In the genomic region with DNA sequence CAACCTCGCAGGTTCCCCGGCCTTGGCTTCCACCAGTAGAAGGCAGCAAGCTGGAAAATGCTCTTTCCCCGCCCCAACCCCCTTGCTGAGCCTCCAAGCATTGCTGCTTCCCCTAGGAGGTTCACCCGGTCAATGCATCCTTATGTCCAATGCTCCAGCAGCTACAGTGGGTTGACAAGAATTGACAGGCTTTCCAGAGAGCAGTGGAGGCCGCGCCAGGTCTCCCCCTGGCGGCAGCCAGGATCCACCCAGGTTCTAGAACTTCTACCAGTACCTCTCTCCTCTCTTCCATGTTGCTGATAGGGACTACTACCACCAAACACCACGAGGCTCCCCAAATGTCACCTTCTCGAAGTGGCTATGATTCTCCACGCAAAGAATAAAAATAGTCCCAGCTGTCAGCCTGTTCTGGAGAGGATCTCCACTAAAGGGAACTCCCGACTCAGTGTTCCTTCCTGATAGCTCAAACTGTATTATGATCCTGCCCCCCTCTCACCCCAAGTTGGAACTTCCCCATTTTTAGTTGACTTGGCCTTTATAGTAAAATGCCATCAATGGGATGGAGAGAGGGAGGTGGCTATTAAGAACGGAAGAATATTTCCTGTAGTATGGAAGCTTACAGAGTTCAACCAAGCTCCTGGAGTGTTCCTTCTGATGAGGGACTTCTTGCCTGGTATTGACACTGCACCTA, we compare ENCODE assay signal across 8 mouse cellular contexts. TPM values are rescaled to one million over a fixed set of nuclear protein-coding genes. Genes with fewer than 3 reads are reported as not detected.
DNase-seq lines count a peak whose midpoint lies in the region; ATAC-seq and TF ChIP-seq lines count a peak whose summit lies in the region.

No protein-coding gene starts in this region.

- no peaks in the 10 kb centered on the region for H3K36me3 ChIP-seq in neural tube, embryonic 11.5 days (ENCODE audit: control insufficient read depth, insufficient read depth, low read length)
- H3K36me3 ChIP-seq in neural tube, embryonic 15.5 days: no peaks in the 10 kb centered on the region
- no peaks in the 10 kb centered on the region for H3K36me3 ChIP-seq in liver, postnatal 0 days (replicated peaks; ENCODE audit: insufficient read depth, low read length)

- H3K4me1 ChIP-seq in neural tube, embryonic 11.5 days (ENCODE audit: control insufficient read depth, insufficient read depth, low read length): no peaks in the 10 kb centered on the region
- peaks cover 5% of the 10 kb centered on the region; the same call in 1 of the 2 replicates for H3K4me1 ChIP-seq in neural tube, embryonic 15.5 days
- no peaks in the 10 kb centered on the region for H3K4me1 ChIP-seq in liver, postnatal 0 days (ENCODE audit: insufficient read depth)

- no peaks in the 10 kb centered on the region for H3K27me3 ChIP-seq in neural tube, embryonic 11.5 days (ENCODE audit: control insufficient read depth, insufficient read depth, low read length)
- no peaks in the 10 kb centered on the region for H3K27me3 ChIP-seq in neural tube, embryonic 15.5 days (replicated peaks)
- no peaks in the 10 kb centered on the region for H3K27me3 ChIP-seq in liver, postnatal 0 days (ENCODE audit: insufficient read depth, low read length)

- peak; percentile 70 for TF ChIP-seq CTCF in brain, embryonic 14.5 days (IDR thresholded peaks at IDR 0.05; ENCODE audit: borderline replicate concordance, extremely low read depth, insufficient read depth, insufficient read length)
- TF ChIP-seq CTCF in liver, postnatal 0 days (IDR thresholded peaks at IDR 0.05; ENCODE audit: low read depth): peak; percentile 61

- no peaks in the 10 kb centered on the region for H3K9me3 ChIP-seq in neural tube, embryonic 11.5 days (ENCODE audit: control insufficient read depth, low read length)
- no peaks in the 10 kb centered on the region for H3K9me3 ChIP-seq in neural tube, embryonic 15.5 days (replicated peaks)
- no peaks in the 10 kb centered on the region for H3K9me3 ChIP-seq in liver, postnatal 0 days (ENCODE audit: low read length)

- H3K4me3 ChIP-seq in neural tube, embryonic 11.5 days (ENCODE audit: low read depth, low read length): no peak overlapping the region
- H3K4me3 ChIP-seq in neural tube, embryonic 15.5 days (replicated peaks): no peak overlapping the region
- H3K4me3 ChIP-seq in liver, postnatal 0 days (ENCODE audit: low read depth, low read length): no peak overlapping the region

- 45% methylated on average over 12 of the region's 12 CpGs for WGBS in neural tube, embryonic 11.5 days
- WGBS in neural tube, embryonic 15.5 days: 55% methylated on average over 12 of the region's 12 CpGs
- 33% methylated on average over 12 of the region's 12 CpGs for WGBS in liver, postnatal 0 days (ENCODE audit: insufficient replicate concordance)

- no peak overlapping the region for H3K27ac ChIP-seq in neural tube, embryonic 11.5 days (ENCODE audit: low read depth, low read length)
- no peak overlapping the region for H3K27ac ChIP-seq in neural tube, embryonic 15.5 days (replicated peaks)
- H3K27ac ChIP-seq in liver, postnatal 0 days (ENCODE audit: low read depth): no peak overlapping the region

- no peak overlapping the region for H3K9ac ChIP-seq in neural tube, embryonic 11.5 days (ENCODE audit: low read length)
- no peak overlapping the region for H3K9ac ChIP-seq in neural tube, embryonic 15.5 days (replicated peaks)
- H3K9ac ChIP-seq in liver, postnatal 0 days (replicated peaks): no peak overlapping the region

- ATAC-seq in frontal cortex, adult (ENCODE audit: low TSS enrichment): peak; percentile 65
- no peak for ATAC-seq in neural tube, embryonic 11.5 days (ENCODE audit: insufficient read depth, low FRiP score, low TSS enrichment)
- no peak for ATAC-seq in neural tube, embryonic 15.5 days (ENCODE audit: low FRiP score)
- ATAC-seq in liver, postnatal 0 days: no peak

- no peak overlapping the region for H3K4me2 ChIP-seq in neural tube, embryonic 11.5 days (ENCODE audit: low read depth)
- no peak overlapping the region for H3K4me2 ChIP-seq in neural tube, embryonic 15.5 days
- H3K4me2 ChIP-seq in liver, postnatal 0 days (ENCODE audit: low read depth, low read length): no peak overlapping the region

- DNase-seq in frontal cortex, postnatal 25 days (ENCODE audit: low spot score in 2 of 2): no peak
- DNase-seq in neural tube, embryonic 11.5 days (ENCODE audit: low spot score): peak; percentile 17
- peak; percentile 31 for DNase-seq in brain, embryonic 14.5 days (ENCODE audit: low read depth)
- peak; percentile 44 for DNase-seq in liver, postnatal 0 days
- no peak for DNase-seq in T-cell, adult 2 months (ENCODE audit: low spot score)
- DNase-seq in spleen, postnatal 14 days (ENCODE audit: low spot score in 2 of 2): no peak

- no peak for TF ChIP-seq EP300 in liver, postnatal 0 days (IDR thresholded peaks at IDR 0.05; ENCODE audit: low read depth)

- TF ChIP-seq POLR2A in brain, embryonic 14.5 days (IDR thresholded peaks at IDR 0.05; ENCODE audit: borderline replicate concordance, extremely low read depth, insufficient read depth, insufficient read length, poor library complexity, severe bottlenecking): no peak

RNA-seq across cellular contexts. Expression of a gene that starts 30.8 kb away (rescaled TPM):
- 36.4 and 38.3 TPM in 2 replicates for polyA plus RNA-seq in neural tube, embryonic 11.5 days (2014; fragmentation: Nextera tagmentation; extraction: Ambion mirVana)
- polyA plus RNA-seq in neural tube, embryonic 15.5 days (2015; fragmentation: Nextera tagmentation; extraction: Ambion mirVana): 21.7 and 23.5 TPM in 2 replicates
- 21.2 and 28.2 TPM in 2 replicates for polyA plus RNA-seq in brain, embryonic 14.5 days (2012; rRNA removed)
- 7.8 and 8.6 TPM in 2 replicates for polyA plus RNA-seq in liver, postnatal 0 days (2015; fragmentation: Nextera tagmentation; extraction: Ambion mirVana)

Comparison
In these comparisons a context has a peak if more than half of its experiments do, and no peak if none do; other contexts are left out.
1. DNase-seq: peak in neural tube, embryonic 11.5 days (single experiment), brain, embryonic 14.5 days (single experiment) and liver, postnatal 0 days (single experiment); none in frontal cortex, postnatal 25 days (0 of 2), T-cell, adult 2 months (single experiment) and spleen, postnatal 14 days (0 of 2).